Mouse (Mus musculus): ENCODE measurements around the gene Pelp1. TPM values are rescaled to one million over a fixed set of nuclear protein-coding genes. Genes with fewer than 3 reads are reported as not detected.
"Not testable (repeated sequence)": the region's sequence is repeated elsewhere in the genome, so short reads cannot be mapped to it uniquely, and the experiment has no call there.

Pelp1 gene
- polyA plus RNA-seq, 1 experiment from 2014 or later: 29.8 TPM

DNA sequence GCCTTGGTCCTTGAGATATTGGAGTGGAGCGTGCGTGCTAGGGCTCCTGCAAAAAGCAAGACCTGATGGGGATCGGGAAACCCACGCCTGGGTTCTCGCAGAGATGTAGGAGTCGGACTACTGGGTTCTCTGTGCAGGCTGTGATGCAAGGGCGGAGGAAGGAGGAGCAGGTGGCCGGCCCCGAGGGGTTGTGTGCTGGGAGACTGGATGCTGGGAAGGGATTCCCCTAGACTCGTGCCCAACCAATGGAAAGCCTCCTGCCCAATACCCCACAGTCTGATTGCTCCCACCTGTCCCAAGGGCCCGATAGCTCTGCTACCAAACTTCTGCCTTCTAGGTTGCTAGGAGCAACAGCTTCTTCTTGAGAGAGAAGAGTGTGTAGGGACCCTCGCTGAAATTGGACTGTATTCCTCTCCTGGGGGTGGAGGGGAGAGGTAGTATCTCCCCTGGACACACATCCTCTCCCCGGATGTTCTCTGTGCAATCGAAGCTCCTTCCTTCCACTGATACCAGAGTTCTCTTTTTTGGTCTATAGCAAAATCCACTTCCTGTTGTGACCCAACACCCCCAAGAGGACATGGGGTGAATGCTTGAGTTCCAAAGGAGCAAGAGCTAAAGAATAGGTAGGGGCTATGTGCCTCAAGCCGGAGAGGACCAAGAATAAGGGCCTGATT is 23.2 kb upstream of the Pelp1 start:
- H3K4me2 ChIP-seq (ENCODE audit: low read depth, low read length): peak overlapping the region; percentile 80
- ATAC-seq (ENCODE audit: low read depth): peak; percentile 48

DNA sequence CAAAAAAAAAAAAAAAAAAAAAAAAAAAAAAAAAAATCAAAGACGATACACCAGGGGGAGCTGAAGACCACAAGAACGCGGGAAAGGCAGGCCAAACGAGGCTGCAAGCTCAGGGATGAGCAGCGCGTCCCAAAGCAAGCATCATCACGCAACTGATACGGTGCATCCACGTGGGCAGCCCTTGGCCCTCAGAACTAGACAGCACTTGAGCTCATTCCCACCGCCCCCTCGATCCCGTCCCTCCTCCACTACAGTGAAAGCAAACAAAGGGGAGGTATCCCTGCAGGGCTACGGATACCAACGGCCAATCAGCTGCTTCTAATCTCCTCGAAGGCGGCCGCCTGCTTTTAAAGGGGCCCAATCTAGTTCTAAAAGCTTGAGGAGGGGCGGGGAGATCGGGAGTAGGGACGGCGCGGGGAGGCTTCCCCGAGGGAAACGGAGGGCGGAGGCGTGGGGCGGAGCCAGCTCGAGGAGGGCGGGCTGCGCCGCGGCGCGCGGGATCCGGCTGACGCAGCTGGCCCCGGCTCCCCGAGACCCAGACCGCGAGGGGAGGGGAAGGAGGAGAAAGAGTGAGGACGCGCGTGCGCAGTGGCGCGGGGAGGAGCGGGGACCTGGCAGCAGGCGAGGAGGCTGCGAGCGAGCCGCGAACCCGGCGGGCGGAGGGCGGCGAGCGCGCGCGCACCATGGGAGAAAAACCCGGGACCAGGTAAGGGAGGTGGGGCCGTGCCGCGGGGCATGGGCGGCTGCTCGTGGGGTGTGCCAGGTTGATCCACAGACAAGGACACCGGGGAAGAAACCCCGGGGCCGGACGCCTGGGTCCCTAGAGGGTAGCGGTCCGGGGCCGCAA is 22.4 kb upstream of the Pelp1 start, which contains the start of gene Arrb2:
Gene Arrb2 (plus strand): TSS at position 588 of the 847 bp plus-strand sequence.
- Histone ChIP-seq H3K9ac (ENCODE audit: low read depth, low read length) (peak within 1 kb of the TSS; percentile 85), H3K36me3 (ENCODE audit: control insufficient read depth, insufficient read depth, low read length) (peaks cover 16% of the 10 kb centered on the region; the same call in 1 of the 2 replicates), H3K27ac (replicated peaks; ENCODE audit: low read depth, low read length) (peak within 1 kb of the TSS; percentile 87), H3K4me3 (ENCODE audit: low read depth, low read length) (peak within 1 kb of the TSS; percentile 85), H3K4me2 (ENCODE audit: low read depth, low read length) (peak within 1 kb of the TSS; percentile 80), H3K4me1 (ENCODE audit: control insufficient read depth, insufficient read depth, low read length) (peaks cover 13% of the 10 kb centered on the region; the same call in 1 of the 2 replicates), H3K27me3 (replicated peaks; ENCODE audit: control insufficient read depth, insufficient read depth, low read length) (no peaks in the 10 kb centered on the region), H3K9me3 (ENCODE audit: control insufficient read depth, low read length) (no peaks in the 10 kb centered on the region)
- DNase-seq (ENCODE audit: low spot score) (peak; percentile 99), ATAC-seq (ENCODE audit: low read depth) (peak; percentile 96)
- under 1% methylated on average over 60 of the region's 75 CpGs for WGBS

More for the DNA sequence above, 23.2 kb upstream of the Pelp1 start:
- H3K27me3 ChIP-seq (replicated peaks; ENCODE audit: control insufficient read depth, insufficient read depth, low read length): no peaks in the 10 kb centered on the region
- peaks cover 13% of the 10 kb centered on the region; the same call in 1 of the 2 replicates for H3K4me1 ChIP-seq (ENCODE audit: control insufficient read depth, insufficient read depth, low read length)
- peak; percentile 63 for DNase-seq (ENCODE audit: low spot score)
- H3K36me3 ChIP-seq (ENCODE audit: control insufficient read depth, insufficient read depth, low read length): peaks cover 24% of the 10 kb centered on the region
- no peaks in the 10 kb centered on the region for H3K9me3 ChIP-seq (ENCODE audit: control insufficient read depth, low read length)
- WGBS: 8% methylated on average over 15 of the region's 15 CpGs
- peak overlapping the region; percentile 85 for H3K4me3 ChIP-seq (ENCODE audit: low read depth, low read length)
- H3K27ac ChIP-seq (replicated peaks; ENCODE audit: low read depth, low read length): peak overlapping the region; percentile 87
- peak overlapping the region; percentile 85 for H3K9ac ChIP-seq (ENCODE audit: low read depth, low read length)

DNA sequence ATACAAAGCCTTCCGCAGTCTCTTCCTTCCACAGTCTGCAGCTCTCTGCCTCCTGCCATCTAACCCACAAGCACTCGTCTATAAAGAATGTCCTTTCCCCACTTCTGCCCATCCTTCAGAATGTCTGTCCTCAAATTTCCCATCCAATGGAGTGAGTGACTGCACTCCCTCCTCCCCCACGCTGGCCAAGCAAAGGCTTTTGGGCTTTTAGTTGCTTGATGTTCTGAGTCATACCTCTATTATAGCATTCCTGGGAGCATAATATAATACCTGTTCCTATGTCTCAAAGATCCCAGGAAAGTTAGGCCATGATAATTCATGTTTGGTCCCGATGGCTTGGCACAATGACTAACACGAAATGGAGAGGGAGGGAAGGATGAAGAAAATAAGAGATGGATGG is 21.7 kb upstream of the Pelp1 start:
- peak overlapping the region; percentile 80 for H3K4me2 ChIP-seq (ENCODE audit: low read depth, low read length)
- H3K4me3 ChIP-seq (ENCODE audit: low read depth, low read length): peak overlapping the region; percentile 85
- no peaks in the 10 kb centered on the region for H3K9me3 ChIP-seq (ENCODE audit: control insufficient read depth, low read length)
- H3K27ac ChIP-seq (replicated peaks; ENCODE audit: low read depth, low read length): peak overlapping the region; percentile 87
- no peak for DNase-seq (ENCODE audit: low spot score)
- no peak for ATAC-seq (ENCODE audit: low read depth)
- H3K27me3 ChIP-seq (replicated peaks; ENCODE audit: control insufficient read depth, insufficient read depth, low read length): no peaks in the 10 kb centered on the region
- 24% methylated on average over 5 of the region's 5 CpGs for WGBS
- H3K9ac ChIP-seq (ENCODE audit: low read depth, low read length): peak overlapping the region; percentile 85; the same call in 1 of the 2 replicates
- H3K36me3 ChIP-seq (ENCODE audit: control insufficient read depth, insufficient read depth, low read length): peaks cover 9% of the 10 kb centered on the region; the same call in 1 of the 2 replicates
- peaks cover 13% of the 10 kb centered on the region; the same call in 1 of the 2 replicates for H3K4me1 ChIP-seq (ENCODE audit: control insufficient read depth, insufficient read depth, low read length)

DNA sequence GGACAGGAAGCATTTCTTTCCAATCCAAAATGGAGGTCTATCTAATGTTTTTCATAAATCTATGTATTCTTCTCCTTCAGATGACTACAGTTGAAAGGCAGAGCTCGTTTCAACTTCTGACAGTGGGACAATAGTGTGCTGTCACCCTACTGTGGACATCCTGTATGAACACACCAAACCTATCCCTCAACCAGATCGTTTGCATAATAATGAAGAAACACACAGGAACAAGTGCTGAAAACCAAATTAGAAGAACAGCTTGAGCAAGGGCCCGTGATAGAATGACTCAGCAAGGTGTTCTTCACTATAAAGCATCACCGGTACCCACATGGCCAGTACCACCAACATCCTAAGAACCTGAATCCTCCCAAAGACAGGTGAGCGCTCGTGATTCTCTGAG is 16.8 kb upstream of the Pelp1 start:
- H3K4me1 ChIP-seq (ENCODE audit: control insufficient read depth, insufficient read depth, low read length); DNase-seq (ENCODE audit: low spot score); H3K27ac ChIP-seq (replicated peaks; ENCODE audit: low read depth, low read length); ATAC-seq (ENCODE audit: low read depth); H3K9ac ChIP-seq (ENCODE audit: low read depth, low read length); H3K36me3 ChIP-seq (ENCODE audit: control insufficient read depth, insufficient read depth, low read length); H3K4me3 ChIP-seq (ENCODE audit: low read depth, low read length); H3K27me3 ChIP-seq (replicated peaks; ENCODE audit: control insufficient read depth, insufficient read depth, low read length); H3K4me2 ChIP-seq (ENCODE audit: low read depth, low read length); H3K9me3 ChIP-seq (ENCODE audit: control insufficient read depth, low read length): not testable (repeated sequence)
- WGBS: 72% methylated on average over 6 of the region's 6 CpGs

DNA sequence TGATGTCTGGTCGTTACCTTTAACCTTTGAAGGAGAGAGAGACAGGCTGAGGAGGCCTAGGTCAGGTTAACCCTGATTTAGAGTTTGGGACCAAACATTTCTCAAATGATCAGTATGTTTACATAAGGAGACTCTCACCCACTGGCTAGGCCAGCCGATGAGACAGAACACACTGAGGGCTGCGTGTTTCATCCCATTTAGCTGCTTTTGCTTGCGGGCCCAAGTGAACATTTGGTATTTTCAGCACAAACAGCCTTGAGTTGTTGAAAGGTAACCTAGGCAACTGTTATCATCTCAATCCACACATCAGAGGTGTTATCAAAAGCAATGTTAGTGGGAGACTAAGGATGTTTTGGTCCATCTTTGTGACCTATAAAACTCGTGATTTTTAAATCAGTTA is 9.7 kb upstream of the Pelp1 start:
- Histone ChIP-seq H3K4me1 (ENCODE audit: control insufficient read depth, insufficient read depth, low read length) (no peaks in the 10 kb centered on the region), H3K27ac (replicated peaks; ENCODE audit: low read depth, low read length) (no peak overlapping the region), H3K4me3 (ENCODE audit: low read depth, low read length) (no peak overlapping the region), H3K9ac (ENCODE audit: low read depth, low read length) (no peak overlapping the region), H3K9me3 (ENCODE audit: control insufficient read depth, low read length) (no peaks in the 10 kb centered on the region), H3K36me3 (ENCODE audit: control insufficient read depth, insufficient read depth, low read length) (no peaks in the 10 kb centered on the region), H3K4me2 (ENCODE audit: low read depth, low read length) (no peak overlapping the region), H3K27me3 (replicated peaks; ENCODE audit: control insufficient read depth, insufficient read depth, low read length) (no peaks in the 10 kb centered on the region)
- no peak for ATAC-seq (ENCODE audit: low read depth)
- WGBS: 69% methylated on average over 5 of the region's 5 CpGs
- no peak for DNase-seq (ENCODE audit: low spot score)

DNA sequence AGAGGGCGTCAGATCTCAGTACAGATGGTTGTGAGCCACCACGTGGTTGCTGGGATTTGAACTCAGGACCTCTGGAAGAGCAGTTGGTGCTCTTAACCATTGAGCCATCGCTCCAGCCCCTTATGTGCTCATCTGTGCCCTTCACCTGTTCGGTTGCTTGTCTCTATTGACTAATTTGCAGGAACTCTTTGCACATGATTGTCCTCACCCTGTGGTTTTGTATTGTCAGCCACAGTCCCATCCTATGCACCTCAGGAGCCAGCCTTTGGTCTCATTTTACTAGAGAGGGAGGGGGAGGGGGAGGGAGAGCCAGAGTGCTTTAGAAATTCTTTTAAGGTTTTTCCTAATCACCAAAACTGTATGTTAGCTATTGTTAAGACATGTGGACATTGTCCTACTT is 8.4 kb upstream of the Pelp1 start:
- Histone ChIP-seq H3K27ac (replicated peaks; ENCODE audit: low read depth, low read length) (no peak overlapping the region), H3K9ac (ENCODE audit: low read depth, low read length) (no peak overlapping the region), H3K27me3 (replicated peaks; ENCODE audit: control insufficient read depth, insufficient read depth, low read length) (no peaks in the 10 kb centered on the region), H3K36me3 (ENCODE audit: control insufficient read depth, insufficient read depth, low read length) (no peaks in the 10 kb centered on the region), H3K4me1 (ENCODE audit: control insufficient read depth, insufficient read depth, low read length) (no peaks in the 10 kb centered on the region), H3K9me3 (ENCODE audit: control insufficient read depth, low read length) (no peaks in the 10 kb centered on the region), H3K4me2 (ENCODE audit: low read depth, low read length) (no peak overlapping the region), H3K4me3 (ENCODE audit: low read depth, low read length) (no peak overlapping the region)
- 73% methylated on average over 4 of the region's 4 CpGs for WGBS
- ATAC-seq (ENCODE audit: low read depth) (no peak), DNase-seq (ENCODE audit: low spot score) (no peak)

DNA sequence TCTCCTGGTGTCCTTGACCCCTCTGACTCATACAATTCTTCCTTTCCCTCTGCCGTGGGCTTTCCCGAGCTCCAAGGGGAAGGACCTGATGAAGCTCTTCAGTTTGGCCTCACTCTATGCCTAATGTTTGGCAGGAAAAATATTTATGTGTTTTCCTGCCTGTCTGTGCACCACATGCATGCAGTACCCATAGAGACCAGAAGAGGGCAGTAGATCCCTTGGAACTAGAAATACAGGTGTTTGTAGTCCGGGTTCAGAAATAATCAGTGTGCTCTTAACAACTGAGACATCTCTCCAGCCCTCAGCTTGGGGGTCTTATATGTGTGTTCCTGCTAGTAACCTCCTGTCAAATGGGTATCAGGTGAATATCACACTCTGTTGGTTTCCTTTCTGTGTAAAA is 4.1 kb upstream of the Pelp1 start:
- no peak for ATAC-seq (ENCODE audit: low read depth)
- no peak overlapping the region for H3K4me2 ChIP-seq (ENCODE audit: low read depth, low read length)
- no peak overlapping the region for H3K4me3 ChIP-seq (ENCODE audit: low read depth, low read length)
- DNase-seq (ENCODE audit: low spot score): peak; percentile 77
- H3K4me1 ChIP-seq (ENCODE audit: control insufficient read depth, insufficient read depth, low read length): peaks cover 2% of the 10 kb centered on the region; the same call in 1 of the 2 replicates
- no peaks in the 10 kb centered on the region for H3K36me3 ChIP-seq (ENCODE audit: control insufficient read depth, insufficient read depth, low read length)
- no peaks in the 10 kb centered on the region for H3K27me3 ChIP-seq (replicated peaks; ENCODE audit: control insufficient read depth, insufficient read depth, low read length)
- WGBS: 10% methylated on average over 3 of the region's 3 CpGs
- H3K9ac ChIP-seq (ENCODE audit: low read depth, low read length): no peak overlapping the region
- H3K9me3 ChIP-seq (ENCODE audit: control insufficient read depth, low read length): no peaks in the 10 kb centered on the region
- no peak overlapping the region for H3K27ac ChIP-seq (replicated peaks; ENCODE audit: low read depth, low read length)

DNA sequence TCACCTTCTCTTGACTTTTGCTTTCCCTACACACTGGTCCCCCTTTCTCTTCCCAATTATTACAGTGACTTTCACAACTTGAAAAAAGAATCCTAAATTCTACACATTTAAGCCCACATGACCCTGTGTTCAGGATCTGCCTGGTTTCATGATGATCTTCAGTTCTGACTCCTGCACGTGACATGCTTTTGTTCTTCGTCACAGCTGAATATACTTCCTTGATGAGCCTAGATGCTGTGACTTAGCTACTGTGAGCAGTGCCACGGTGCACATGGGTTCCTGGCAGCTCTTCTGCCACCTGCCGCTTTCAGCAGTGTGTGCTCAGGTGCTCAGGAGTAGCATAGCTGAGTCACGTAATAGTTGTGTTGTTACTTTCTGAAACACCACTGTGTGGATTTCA is 2.8 kb upstream of the Pelp1 start:
- Histone ChIP-seq H3K4me3 (ENCODE audit: low read depth, low read length) (no peak overlapping the region), H3K27me3 (replicated peaks; ENCODE audit: control insufficient read depth, insufficient read depth, low read length) (no peaks in the 10 kb centered on the region), H3K27ac (replicated peaks; ENCODE audit: low read depth, low read length) (no peak overlapping the region), H3K4me2 (ENCODE audit: low read depth, low read length) (no peak overlapping the region), H3K36me3 (ENCODE audit: control insufficient read depth, insufficient read depth, low read length) (no peaks in the 10 kb centered on the region), H3K4me1 (ENCODE audit: control insufficient read depth, insufficient read depth, low read length) (peaks cover 6% of the 10 kb centered on the region; the same call in 1 of the 2 replicates), H3K9me3 (ENCODE audit: control insufficient read depth, low read length) (no peaks in the 10 kb centered on the region), H3K9ac (ENCODE audit: low read depth, low read length) (no peak overlapping the region)
- no peak for ATAC-seq (ENCODE audit: low read depth)
- 78% methylated on average over 5 of the region's 5 CpGs for WGBS
- DNase-seq (ENCODE audit: low spot score): no peak
